Mouse (Mus musculus) midbrain, embryonic 11.5 days (tissue): Measurements from ENCODE around the gene Nsun7. TPM values are rescaled to one million over a fixed set of nuclear protein-coding genes. Genes with fewer than 3 reads are reported as not detected.

Source experiments
- ATAC-seq: fragments of 200-750 bp; cut with Nextera tagmentation; 2 replicates; pipeline ENCODE4 v1.8.0; 2017; ENCODE audit warnings: moderate TSS enrichment, moderate library complexity; ENCODE audit not compliant: low FRiP score
- DNase-seq: peaks from one replicate; pipeline ENCODE4 v3.0.0; 2015; ENCODE audit warnings: low spot score; ENCODE audit errors: missing footprints
- H3K27ac ChIP-seq: fragments of 300-500 bp; sonication (generic); 2 replicates; pipeline ENCODE4 v1.5.1; 2014; ENCODE audit warnings: low read depth, low read length
- H3K27me3 ChIP-seq: fragments of 300-500 bp; sonication (generic); 2 replicates; pipeline ENCODE4 v1.6.1; 2014; ENCODE audit warnings: mild to moderate bottlenecking, low read length, moderate library complexity, mixed read lengths; ENCODE audit not compliant: control insufficient read depth, insufficient read depth
- H3K36me3 ChIP-seq: fragments of 300-500 bp; sonication (generic); 2 replicates; pipeline ENCODE4 v1.6.1; 2014; ENCODE audit warnings: mild to moderate bottlenecking, low read length, moderate library complexity, mixed read lengths; ENCODE audit not compliant: control insufficient read depth, insufficient read depth
- H3K4me1 ChIP-seq: fragments of 300-500 bp; sonication (generic); 2 replicates; pipeline ENCODE4 v1.6.1; 2014; ENCODE audit warnings: low read length; ENCODE audit not compliant: control insufficient read depth, insufficient read depth
- H3K4me2 ChIP-seq: fragments of 300-500 bp; sonication (generic); 2 replicates; pipeline ENCODE4 v1.6.1; 2014; ENCODE audit warnings: mild to moderate bottlenecking, moderate library complexity
- H3K4me3 ChIP-seq: fragments of 300-500 bp; sonication (generic); 2 replicates; pipeline ENCODE4 v1.5.1; 2014; ENCODE audit warnings: low read depth, low read length
- H3K9ac ChIP-seq: fragments of 300-500 bp; sonication (generic); 2 replicates; pipeline ENCODE4 v1.6.1; 2014; ENCODE audit warnings: low read length
- H3K9me3 ChIP-seq: fragments of 300-500 bp; sonication (generic); 2 replicates; pipeline ENCODE4 v1.6.1; 2016; ENCODE audit warnings: low read length; ENCODE audit not compliant: control insufficient read depth
- WGBS: fragments of 180-500 bp; shearing (Covaris S2); extraction: QIAGEN DNeasy Blood & Tissue Kit; methylation state at CpG from one replicate; pipeline ENCODE4 v1.1.7; 2014; 5-methylcytosine and 5-hydroxymethylcytosine counted together
- polyA plus RNA-seq: library from polyadenylated mRNA; unstranded; fragments of >200 nt; fragmentation: Nextera tagmentation; extraction: Ambion mirVana; gene quantifications from 2 replicates; pipeline ENCODE4 v1.2.1, GENCODE M21; 2014

Gene Nsun7
- polyA plus RNA-seq = 0.49 and 0.62 TPM in 2 replicates

DNA sequence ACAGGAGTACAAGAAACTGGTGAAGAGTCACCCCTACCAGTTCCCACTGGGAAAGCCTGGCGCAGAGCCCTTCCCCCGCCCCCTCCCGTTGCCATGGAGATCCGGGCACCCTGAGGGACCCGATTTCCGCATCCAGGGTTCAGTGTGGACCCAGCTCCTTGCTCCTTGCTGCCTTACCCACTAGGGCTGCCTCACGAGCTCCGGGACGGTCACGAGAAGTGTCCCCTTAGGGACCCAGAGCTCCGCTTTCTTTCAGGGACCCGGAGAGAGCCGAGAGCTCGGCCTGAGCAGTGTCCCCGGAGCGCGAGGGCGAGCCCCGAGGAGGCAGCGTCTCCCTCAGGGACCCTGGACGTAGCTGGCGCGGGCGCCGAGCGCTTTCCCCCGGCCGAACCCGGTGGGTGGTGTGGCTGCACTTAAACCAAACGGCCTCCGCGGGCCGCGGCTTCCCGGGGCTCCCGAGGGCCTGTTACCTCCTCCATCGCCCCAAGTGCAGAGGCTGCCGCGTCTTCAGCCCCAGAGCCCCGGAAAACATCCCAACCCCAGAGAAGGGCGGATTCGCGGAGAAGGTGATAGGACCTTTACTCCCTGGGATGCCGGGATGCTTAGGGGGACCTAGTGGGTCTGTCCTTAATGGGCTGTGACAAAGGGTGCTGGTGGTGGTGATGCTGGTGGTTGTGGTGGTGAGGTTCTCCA lies at the start of gene Nsun7:
TSS of gene Nsun7 (plus strand) at position 142 of the 693 bp plus-strand sequence.
- WGBS = 1% methylated on average over 44 of the region's 44 CpGs
- H3K4me3 ChIP-seq = peak within 1 kb of the TSS; percentile 49
- no peaks in the 10 kb centered on the region for H3K9me3 ChIP-seq
- H3K27ac ChIP-seq = no peak within 1 kb of the TSS
- DNase-seq = peak; percentile 99
- H3K4me1 ChIP-seq = no peaks in the 10 kb centered on the region; the same call in 1 of the 2 replicates
- peak; percentile 92 for ATAC-seq
- peak within 1 kb of the TSS; percentile 68 for H3K9ac ChIP-seq
- no peaks in the 10 kb centered on the region; the same call in 1 of the 2 replicates for H3K27me3 ChIP-seq
- H3K36me3 ChIP-seq = no peaks in the 10 kb centered on the region
- peak within 1 kb of the TSS; percentile 89 for H3K4me2 ChIP-seq

DNA sequence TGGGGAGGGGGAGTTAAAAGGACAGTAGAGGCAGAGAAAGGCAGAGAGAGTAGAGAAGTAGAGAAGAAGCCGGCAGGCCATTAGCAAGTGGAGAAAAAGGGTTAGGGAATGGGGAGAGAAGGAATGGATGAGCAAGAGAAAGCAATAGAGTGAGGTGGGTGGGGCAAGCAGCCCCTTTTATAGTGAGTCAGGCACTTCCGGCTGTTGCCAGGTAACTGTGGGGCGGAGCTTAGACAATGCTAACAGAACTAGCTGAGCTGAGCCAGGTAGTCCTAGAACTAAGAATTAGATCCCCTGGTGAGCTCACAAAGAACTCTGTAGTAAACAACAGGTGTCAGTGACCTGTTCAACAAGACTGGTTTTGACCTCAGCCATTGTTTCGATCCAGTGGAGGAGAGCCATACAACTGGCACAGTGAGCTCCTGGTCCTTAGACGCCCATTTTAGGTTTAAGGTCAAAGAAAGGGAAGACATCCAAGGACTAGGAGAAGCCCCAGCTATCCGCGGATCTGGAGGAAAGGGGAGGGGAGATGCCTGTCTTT lies 45.2 kb upstream of the Nsun7 start:
- WGBS = 56% methylated on average over 7 of the region's 7 CpGs
- Histone ChIP-seq H3K9ac (no peak overlapping the region), H3K9me3 (no peaks in the 10 kb centered on the region), H3K36me3 (no peaks in the 10 kb centered on the region), H3K4me1 (peaks cover 2% of the 10 kb centered on the region; the same call in 1 of the 2 replicates), H3K27ac (no peak overlapping the region), H3K27me3 (no peaks in the 10 kb centered on the region), H3K4me3 (no peak overlapping the region), H3K4me2 (no peak overlapping the region)
- ATAC-seq = no peak
- DNase-seq = no peak

DNA sequence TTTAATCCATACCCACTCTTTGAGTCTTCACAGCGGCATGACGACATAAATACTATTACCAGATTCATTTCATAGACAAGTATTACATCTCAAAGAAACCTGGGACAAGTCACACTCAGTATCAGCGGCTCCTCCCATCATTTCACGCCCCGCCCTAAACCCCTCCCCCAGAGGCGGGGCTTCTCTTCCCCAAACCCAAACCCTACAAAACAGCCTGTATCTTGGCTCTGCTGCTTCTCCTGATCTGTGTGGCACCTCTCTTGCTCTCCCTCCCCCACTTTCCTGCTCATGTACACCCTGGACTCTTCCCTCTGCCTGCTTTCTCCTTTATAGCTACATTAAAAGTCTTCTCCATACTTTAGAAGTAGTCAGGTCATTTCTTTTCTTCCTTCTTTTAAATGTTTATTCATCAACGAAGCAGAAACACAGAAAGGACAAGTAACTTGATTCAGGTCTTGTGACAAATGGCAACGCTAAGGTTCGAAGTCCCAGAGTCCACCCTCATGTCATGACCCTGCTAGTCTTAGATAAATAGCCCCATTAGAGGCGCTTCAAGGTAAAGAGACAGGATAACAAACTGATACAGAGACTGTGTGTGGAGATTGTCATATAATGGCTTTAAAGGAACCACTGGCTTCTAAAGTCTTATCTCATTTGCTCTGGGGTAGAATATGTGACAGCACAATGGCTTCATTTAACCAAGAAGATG lies 44.0 kb upstream of the Nsun7 start:
- no peak overlapping the region for H3K4me2 ChIP-seq
- ATAC-seq (no peak), DNase-seq (no peak)
- no peak overlapping the region for H3K4me3 ChIP-seq
- WGBS = 74% methylated on average over 10 of the region's 10 CpGs
- no peaks in the 10 kb centered on the region for H3K9me3 ChIP-seq
- H3K27ac ChIP-seq = no peak overlapping the region
- H3K4me1 ChIP-seq = peaks cover 2% of the 10 kb centered on the region; the same call in 1 of the 2 replicates
- H3K9ac ChIP-seq = no peak overlapping the region
- H3K27me3 ChIP-seq = no peaks in the 10 kb centered on the region
- H3K36me3 ChIP-seq = no peaks in the 10 kb centered on the region

GRCm38 (mm10) chr5:66219692-66220091 lies 40.0 kb upstream of the Nsun7 start:
- Histone ChIP-seq H3K27me3 (no peaks in the 10 kb centered on the region), H3K9me3 (no peaks in the 10 kb centered on the region), H3K4me1 (peaks cover 2% of the 10 kb centered on the region; the same call in 1 of the 2 replicates), H3K36me3 (no peaks in the 10 kb centered on the region), H3K27ac (no peak overlapping the region), H3K4me3 (no peak overlapping the region), H3K4me2 (no peak overlapping the region), H3K9ac (no peak overlapping the region)
- 77% methylated on average over 6 of the region's 6 CpGs for WGBS
- ATAC-seq = no peak
- no peak for DNase-seq

- H3K9ac ChIP-seq = no peak overlapping the region
- 84% methylated on average over 9 of the region's 9 CpGs for WGBS
- H3K9me3 ChIP-seq = no peaks in the 10 kb centered on the region
These were observed 39.1 kb upstream of the Nsun7 start for GRCm38 (mm10) chr5:66220620-66221019.

DNA sequence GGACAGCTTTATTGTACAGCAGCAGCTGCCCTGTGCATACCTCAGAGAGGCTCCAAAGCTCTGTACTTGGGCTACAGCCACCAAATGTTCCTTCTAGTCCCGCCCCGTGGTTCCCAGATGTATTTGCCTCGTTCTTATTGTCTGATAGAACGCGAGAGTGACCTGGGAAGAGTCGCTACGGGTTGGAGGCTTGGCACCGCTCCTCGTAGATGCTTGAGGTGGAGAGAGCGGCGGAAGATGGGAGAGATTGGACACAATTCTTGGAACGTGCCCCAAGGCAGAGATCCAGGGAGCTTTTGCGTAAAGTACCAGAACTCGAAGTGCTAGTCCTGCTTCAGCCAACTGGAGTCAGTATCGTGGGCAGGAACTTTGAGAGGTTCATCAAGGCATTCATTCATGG lies 36.8 kb upstream of the Nsun7 start:
- no peak for ATAC-seq
- WGBS = 94% methylated on average over 15 of the region's 15 CpGs

More at GRCm38 (mm10) chr5:66220620-66221019, 39.1 kb upstream of the Nsun7 start:
- no peak for ATAC-seq
- DNase-seq = no peak
- Histone ChIP-seq H3K4me1 (peaks cover 2% of the 10 kb centered on the region; the same call in 1 of the 2 replicates), H3K36me3 (no peaks in the 10 kb centered on the region), H3K27me3 (no peaks in the 10 kb centered on the region), H3K4me2 (no peak overlapping the region), H3K27ac (no peak overlapping the region), H3K4me3 (no peak overlapping the region)

DNA sequence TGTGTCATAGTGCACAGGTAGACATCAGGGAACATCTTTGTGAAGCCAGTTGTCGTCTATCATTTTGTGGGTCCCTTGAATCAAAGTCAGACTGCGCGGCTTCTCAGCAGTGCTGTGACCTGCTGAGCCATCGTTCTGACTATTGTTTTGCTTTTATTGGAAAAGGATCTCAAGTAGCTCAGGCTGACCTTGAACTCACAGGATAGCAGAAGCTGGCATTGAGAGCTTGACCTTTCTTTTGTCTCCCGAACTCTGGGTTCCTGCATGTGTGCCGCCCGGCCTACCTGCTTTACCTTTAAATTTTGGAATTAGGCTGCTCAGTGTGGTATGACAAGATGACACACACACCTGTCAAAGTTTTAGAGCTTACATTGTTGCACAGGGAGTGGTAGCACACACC lies 33.2 kb upstream of the Nsun7 start:
- WGBS = 95% methylated on average over 7 of the region's 7 CpGs
- no peaks in the 10 kb centered on the region for H3K4me1 ChIP-seq
- no peak overlapping the region for H3K4me2 ChIP-seq
- no peak overlapping the region for H3K27ac ChIP-seq
- DNase-seq = no peak
- H3K4me3 ChIP-seq = no peak overlapping the region
- H3K36me3 ChIP-seq = no peaks in the 10 kb centered on the region
- no peaks in the 10 kb centered on the region for H3K27me3 ChIP-seq
- H3K9ac ChIP-seq = no peak overlapping the region
- no peak for ATAC-seq
- H3K9me3 ChIP-seq = no peaks in the 10 kb centered on the region

More for the DNA sequence above, 36.8 kb upstream of the Nsun7 start:
- no peaks in the 10 kb centered on the region for H3K9me3 ChIP-seq
- H3K4me1 ChIP-seq = peaks cover 2% of the 10 kb centered on the region; the same call in 1 of the 2 replicates
- no peaks in the 10 kb centered on the region for H3K36me3 ChIP-seq
- H3K27ac ChIP-seq = no peak overlapping the region
- H3K4me3 ChIP-seq = no peak overlapping the region
- no peak for DNase-seq
- no peak overlapping the region for H3K9ac ChIP-seq
- no peaks in the 10 kb centered on the region for H3K27me3 ChIP-seq
- no peak overlapping the region for H3K4me2 ChIP-seq

DNA sequence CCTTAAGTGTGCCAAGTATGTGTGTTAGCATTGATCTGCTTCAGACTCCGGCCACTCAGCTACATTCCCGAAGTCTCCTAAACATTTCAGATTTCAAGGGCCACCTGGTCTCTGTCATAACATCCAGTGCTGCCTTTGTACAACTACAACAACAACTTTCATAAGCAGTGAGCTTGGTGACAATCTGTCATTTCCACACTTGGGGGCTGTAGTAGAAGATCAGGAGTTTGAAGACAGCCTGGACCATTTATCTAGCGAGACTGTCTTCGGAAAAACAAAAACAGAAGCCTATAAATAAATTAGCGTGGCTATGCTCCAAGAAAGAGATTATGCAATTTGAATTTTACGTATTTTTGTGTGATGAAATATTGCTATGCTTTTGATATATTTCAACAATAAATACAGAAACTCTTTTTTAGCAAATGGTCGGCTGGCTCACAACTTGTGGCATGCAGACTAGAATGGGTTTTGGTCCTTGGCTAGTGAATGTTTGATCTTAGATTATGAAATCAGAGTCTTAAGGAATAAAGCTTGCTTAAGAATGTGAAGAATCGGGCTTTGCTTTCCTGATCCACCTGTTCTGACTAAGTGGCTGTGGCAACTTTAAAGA lies 27.9 kb upstream of the Nsun7 start:
- Histone ChIP-seq H3K4me2 (no peak overlapping the region), H3K4me3 (no peak overlapping the region), H3K9ac (no peak overlapping the region), H3K27ac (no peak overlapping the region), H3K4me1 (no peaks in the 10 kb centered on the region), H3K36me3 (no peaks in the 10 kb centered on the region), H3K9me3 (no peaks in the 10 kb centered on the region), H3K27me3 (no peaks in the 10 kb centered on the region)
- WGBS = 91% methylated on average over 8 of the region's 8 CpGs
- no peak for DNase-seq
- no peak for ATAC-seq
